Mouse (Mus musculus) gonadal fat pad, adult 2 months (tissue): ENCODE data around the gene Scrn2. TPM values are rescaled to one million over a fixed set of nuclear protein-coding genes. Genes with fewer than 3 reads are reported as not detected.

Experiments used
- DNase-seq: peaks from one replicate; pipeline ENCODE4 v3.0.0-alpha.2; 2012; ENCODE audit warnings: low read depth
- polyA plus RNA-seq: library from polyadenylated mRNA; depleted of rRNA; stranded (reverse); fragments of >200 nt; gene quantifications from 2 replicates; pipeline ENCODE4 v1.2.3, GENCODE M21; 2012; rRNA removed

The Scrn2 gene
- 19.6 and 21.0 TPM in 2 replicates for polyA plus RNA-seq

DNA sequence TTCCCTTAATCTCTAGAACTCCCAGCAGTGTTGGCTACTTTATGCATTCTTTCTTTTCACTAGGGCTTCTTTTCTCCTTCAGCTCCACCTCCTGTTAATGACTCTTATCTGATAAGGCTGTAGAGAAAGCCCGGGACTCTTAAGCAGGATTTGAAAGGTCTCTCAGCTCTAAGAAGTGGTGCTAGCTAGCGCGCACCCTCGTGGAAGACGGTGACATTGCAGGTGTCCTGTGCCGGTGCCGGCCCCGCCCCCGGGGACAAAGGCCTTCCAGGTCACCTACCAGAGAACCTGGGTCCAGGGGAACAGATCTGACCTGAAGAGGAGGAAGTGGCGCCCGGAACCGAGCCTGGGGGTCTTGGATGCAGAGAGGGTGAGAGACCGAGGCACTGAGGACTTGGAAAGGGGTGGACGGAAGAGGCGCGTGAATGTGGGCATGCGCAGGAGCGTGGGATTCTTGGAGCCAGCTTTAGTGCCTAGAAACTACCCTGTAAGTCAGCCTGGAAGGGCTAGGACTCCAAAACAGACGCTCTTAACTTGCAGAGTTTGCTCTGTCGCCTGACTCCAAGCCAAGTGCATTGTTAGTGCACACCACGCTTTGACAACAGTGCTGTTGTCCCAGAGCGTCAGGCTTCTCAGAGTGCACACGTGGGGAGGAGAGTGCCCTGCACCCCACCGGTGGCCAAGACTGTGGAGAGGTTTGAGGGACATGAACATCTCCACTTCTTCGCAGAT lies at the start of gene Scrn2:
TSS of gene Scrn2 (plus strand) at position 253 of the 732 bp plus-strand sequence.
- no peak for DNase-seq

DNA sequence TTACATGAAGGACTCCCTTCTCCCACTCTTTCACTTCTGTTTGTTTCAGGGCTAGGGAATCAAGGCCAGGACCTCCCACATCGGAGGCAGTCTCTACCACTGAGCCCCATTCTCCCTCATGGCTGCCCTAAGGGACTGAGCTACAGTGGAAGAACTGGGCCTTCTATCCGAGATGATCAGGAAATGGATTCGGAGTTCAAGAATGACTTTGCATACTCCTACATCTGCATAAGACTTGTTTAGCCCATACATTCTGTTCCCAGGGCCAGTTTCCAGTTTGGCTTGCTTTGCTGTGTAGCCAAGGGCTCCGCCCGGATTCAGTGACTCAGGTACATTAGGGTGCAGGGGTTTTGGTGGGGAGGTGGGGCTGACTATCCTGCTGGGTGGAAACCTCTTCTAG lies 49.7 kb upstream of the Scrn2 start:
- no peak for DNase-seq

DNA sequence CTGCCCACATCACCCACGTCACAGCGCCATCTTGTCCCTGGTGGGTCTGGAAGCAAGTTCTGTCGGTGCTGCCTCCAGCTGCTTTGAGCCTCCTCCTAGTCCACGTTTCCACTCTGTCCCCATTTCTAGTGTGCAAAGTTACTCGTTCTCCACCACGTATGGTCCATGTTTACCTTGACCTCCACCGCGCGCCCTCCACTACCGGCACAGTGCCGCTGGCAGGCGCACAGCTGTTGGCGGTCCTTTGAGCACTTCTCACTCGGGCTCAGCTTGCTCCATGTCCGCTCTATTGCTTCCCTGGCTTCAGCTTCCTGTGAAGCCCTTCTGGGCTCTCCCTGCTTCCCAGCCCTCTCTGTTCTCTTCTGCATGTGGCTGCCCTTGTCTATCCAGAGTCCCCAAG lies 48.3 kb upstream of the Scrn2 start:
- no peak for DNase-seq

DNA sequence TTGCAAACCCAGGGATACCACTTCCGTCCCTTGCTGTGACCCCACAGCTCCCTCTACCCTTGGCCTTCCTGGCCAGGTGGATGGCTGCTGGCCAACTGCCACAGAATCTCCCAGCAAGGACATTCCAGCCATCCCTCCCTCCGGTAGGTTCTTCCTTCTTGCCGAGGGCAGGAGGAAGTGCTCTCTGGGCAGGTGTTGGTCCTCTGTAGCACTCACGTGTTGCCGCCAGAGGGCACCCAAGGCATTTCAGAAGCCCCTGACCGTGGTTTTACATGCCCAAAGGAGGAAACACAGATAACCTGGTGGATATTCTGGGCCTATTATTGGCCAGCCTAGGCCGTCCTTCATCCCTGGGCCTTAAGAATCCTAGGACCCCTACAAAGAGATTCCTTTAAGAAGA lies 47.4 kb upstream of the Scrn2 start:
- DNase-seq: no peak

DNA sequence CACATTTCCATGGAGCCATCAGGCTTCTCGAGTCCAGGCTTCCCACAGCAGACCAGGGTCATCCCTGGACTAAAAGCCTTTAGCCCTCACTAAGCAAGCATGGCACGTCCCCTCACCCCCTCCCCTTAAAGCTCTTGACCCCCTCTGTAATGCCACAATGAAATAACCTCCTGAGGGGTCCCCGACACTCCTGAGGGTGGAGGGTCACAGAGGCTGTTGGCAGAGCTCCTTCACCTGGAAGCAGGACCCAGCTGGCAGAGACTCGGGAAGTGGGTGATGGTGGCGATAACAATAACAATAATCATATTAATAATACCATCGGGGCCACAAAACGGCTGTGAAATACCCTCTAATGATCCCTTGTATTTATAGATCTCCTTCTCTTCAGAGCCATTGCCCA lies 46.9 kb upstream of the Scrn2 start, which contains the start of gene Sp2:
TSS of gene Sp2 (minus strand) at position 101 of the 400 bp plus-strand sequence.
- DNase-seq: no peak

DNA sequence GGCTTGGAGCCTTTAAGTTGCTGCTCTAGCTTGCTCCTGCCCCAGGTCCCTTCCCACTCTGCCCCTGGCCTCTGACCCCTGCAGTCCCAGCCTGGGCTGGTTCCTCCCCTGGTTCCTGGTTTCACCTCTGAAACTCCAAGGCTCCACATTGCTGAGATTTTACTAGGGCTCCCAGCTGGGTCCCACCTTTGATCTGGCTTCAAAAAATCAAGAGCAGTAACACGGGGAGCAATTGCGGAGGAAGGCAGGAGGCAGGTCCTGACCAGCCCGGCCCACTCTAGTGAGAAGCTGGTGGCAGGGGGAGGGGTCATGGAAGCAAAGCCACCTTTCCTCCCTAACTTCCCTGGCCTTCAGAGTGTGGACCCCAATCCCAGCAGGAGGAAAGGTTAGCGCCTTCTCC lies 44.8 kb upstream of the Scrn2 start:
- no peak for DNase-seq

DNA sequence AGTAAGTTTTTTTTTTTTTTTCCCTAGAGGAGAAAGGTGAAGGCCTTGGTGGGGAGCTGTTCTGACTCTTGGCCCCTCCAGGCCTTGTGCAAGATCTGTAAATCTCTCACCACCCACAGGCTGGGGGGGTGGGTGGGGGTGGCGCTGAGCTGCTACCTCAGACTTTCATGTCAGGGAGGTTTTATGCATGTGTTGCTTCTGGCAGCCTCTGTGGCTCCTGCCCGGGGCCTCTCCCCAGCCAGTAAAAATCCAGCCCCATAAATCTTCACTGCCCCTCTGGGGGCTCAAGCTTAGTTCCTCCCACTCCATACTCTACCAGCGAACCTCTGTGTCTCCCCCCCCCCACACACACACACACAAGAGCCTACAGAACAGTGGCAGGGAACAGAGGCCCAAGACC lies 43.3 kb upstream of the Scrn2 start:
- DNase-seq: no peak

DNA sequence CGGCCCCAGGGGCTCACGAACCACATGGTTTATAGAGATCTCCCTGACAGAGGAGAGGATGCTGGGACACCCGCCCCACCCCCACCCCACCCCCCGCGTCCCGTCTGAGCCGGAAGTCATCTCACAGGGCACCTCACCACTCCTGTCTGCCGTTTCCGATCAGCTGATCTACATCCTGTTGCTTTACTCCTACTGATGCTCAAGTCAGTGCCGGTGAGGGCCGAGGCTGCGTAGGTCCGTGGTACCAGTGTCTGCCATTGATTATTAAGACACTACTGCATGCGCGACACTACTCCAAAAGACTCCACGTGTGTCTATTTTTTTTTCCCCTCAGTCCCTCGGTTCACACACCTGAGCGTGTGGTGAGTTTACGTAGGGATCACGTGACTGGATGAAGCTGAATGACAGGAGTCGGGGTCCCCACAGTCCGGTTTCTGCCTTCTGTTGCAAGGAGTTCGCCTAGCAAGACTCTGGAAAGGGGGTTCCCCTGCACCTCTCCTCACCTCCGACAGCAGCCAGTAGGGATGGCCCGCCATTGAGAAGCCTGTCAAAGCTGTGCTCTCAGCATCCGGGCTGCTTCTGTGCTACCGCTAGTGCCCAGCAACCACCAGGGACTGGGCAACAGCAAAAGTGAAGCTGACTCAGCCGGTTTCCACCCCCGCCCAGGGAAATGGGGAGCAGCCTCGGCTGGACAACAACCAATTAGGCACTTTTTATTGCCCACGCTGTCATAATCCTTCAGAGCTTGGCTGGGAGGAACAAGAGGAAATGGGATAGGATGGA lies 41.7 kb upstream of the Scrn2 start:
- no peak for DNase-seq

DNA sequence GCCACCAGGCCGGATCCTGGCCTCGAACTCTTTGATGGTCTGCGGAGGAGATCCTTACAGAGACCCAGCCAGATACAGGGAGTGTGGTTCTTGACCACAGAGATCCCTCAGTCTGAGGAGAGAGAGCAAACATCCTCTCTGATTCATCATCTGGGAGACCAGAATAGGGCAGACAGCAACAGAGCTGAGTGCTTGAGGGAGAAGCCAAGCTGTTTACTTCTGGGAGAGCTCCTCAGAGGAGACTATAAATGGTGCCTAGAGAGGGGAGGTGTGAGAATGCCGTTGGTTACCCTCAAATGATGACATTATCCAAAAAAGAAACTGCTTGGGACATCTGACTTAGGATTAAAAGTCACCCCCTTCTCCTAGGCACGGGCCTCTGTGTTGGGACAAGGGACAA lies 38.2 kb upstream of the Scrn2 start:
- no peak for DNase-seq

DNA sequence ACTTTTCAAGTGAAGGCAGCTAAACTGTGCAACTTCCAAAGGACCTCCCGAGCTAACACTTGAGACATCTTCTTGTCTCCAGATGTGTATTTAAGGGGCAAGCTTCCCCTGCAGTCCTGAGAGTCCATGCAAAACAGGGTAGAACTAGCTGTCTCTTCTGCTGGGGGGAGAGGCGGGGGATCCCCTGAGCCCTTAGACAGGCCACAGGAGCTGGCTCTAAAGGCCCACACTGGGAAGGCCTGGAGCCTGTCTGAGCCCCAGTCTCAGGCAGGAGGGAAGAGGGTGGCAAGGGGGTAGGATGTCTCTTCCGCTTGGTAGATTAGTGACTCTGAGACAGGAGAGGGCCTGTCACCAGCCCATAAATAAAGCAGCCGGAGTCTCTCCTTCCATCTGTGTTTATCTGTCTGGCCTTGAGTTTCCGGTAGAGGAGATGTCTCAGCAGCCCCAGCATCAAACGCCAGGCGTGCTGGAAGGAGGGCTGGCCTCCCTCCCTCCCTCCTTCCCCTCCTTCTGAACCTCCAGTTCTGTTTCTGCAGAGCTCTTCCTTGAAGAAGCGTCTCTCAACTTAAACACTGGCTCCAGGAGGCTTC lies 36.9 kb upstream of the Scrn2 start:
- no peak for DNase-seq

DNA sequence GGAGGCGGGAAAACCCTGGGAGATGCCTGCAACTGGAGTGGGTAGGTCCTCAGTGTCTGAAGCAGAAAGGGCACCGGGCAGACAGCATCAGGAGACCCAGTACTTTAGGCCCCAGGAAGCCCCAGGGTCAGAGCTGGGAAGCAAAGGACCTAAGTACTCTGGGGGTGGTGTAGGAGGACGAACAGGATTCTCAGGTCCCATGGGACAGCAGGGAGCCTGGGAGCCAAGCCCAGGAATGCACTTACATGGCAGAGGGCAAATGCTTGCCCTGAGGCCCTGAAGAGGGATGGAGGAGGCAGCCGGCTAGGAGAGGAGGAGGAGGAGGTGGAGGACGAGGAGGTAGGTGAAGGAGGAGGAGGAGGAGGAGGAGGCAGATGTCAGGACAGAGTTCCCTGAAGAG lies 34.7 kb upstream of the Scrn2 start:
- no peak for DNase-seq

DNA sequence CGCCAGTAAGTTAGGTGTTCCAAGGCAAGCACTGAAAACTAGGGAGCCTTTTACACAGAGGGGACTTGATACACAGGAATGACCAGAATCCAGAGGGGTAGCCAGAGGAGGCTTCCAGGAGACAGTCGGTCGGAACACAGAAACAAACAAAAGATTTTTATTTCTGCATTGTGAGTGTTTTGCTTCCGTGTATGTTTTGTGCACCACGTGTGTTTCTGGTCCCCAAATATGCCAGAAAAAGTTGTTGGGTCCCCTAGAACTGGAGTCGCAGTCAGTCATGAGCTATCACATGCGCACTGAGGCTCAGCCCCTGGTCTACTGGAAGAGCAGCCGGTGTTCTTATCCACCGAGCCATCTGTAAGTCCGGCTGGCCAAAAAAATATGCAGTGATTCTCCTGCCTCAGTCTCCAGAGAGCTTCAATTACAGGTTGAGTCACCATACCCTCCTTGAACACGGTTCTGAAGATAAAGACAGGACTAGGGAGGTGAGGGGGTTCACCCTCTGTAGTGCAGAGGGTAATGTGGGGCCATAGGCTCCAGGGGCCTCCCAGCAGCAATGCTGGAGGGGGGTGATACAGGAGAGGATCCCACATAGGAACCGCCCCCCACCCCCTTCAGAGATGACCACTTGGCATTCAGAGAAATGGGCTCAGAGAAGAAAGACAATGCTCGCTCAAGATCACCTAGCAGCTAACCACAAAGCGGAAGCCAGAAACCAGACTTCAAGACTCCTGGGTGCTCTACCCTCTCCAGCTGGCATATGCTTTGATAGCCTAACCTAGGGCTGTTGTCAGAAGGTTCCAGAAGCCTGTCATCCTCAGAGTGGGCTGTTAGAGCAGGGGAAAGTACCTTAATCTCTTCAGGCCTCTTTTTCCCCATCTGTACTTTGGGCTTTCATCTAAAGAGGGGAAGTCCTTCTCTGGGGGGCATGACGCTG lies 33.6 kb upstream of the Scrn2 start:
- no peak for DNase-seq

DNA sequence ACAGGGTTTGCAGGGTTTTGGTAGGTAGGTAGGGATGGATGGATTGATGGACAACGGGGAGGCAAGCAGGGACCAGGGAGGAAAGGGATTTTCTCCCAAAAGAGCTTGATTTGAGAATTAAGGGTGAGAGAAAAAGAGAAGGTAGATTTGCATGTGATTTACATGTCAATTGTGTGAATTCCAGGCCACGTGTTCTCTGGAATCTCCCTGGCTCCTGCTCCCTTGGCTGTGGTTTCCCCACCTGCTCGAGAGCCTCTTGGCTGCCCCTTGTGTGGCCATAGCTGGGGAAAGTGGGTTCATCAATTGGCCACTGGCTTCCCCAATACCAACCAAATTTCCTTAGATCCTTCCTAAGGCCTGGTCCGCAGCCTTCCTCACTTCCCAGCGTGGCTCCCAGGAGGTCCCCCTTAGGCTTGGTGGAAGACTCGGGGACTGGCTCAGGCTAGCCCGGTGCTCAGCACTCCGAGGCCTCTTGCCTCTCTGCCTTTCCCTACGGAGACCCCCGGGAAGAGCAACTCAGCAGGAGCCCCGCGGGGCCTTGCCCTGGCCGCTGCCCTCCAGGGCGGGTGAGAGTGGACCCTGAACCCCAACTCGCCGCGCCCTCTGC lies 32.9 kb upstream of the Scrn2 start:
- no peak for DNase-seq

DNA sequence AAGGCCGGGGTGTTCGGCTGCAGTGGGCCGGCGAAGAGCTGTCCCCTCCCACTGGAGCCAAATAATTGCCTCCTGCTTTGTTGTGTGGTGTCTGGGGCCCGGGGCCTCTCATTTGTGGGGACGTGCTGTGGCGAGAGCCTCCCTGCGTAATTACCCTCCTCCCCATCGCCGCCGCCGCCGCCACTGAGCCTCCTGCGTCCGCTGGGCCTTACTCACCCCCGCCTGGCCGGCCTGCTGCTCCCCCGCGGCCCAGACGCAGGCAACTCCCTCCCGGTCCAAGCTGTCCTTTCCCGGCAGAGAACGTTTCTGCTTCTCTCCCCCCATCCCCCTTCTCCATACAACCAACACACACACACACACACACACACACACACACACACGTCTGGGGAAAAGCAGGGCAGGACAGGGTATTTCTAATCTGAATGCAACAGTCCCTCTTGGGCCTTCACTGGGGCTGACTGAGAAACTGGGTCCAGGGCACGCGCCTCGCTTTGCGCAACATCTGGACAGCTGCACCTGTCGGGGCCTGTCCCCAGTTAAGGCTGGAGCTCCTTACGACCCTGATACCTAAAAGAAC lies 32.3 kb upstream of the Scrn2 start:
- no peak for DNase-seq

DNA sequence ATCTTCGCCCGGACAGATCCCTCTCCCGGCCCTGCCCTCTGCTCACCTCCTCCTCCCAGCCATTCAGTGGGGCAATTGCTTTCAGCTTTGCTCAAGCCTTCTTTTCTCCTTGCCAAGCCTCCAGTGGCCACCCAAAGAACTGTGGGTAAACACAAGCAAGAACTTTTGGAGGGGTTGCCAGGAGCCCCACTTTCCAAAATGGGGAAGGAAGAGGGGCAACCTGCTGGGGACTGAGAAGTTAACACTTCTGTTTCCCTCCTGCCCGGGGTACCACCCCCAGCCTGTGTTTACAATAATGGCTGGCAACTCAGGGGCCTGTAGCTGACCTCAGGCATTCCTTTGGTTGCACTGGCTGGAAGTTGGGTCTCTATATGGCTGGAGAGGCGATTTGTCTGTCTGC lies 26.6 kb upstream of the Scrn2 start:
- DNase-seq: no peak

DNA sequence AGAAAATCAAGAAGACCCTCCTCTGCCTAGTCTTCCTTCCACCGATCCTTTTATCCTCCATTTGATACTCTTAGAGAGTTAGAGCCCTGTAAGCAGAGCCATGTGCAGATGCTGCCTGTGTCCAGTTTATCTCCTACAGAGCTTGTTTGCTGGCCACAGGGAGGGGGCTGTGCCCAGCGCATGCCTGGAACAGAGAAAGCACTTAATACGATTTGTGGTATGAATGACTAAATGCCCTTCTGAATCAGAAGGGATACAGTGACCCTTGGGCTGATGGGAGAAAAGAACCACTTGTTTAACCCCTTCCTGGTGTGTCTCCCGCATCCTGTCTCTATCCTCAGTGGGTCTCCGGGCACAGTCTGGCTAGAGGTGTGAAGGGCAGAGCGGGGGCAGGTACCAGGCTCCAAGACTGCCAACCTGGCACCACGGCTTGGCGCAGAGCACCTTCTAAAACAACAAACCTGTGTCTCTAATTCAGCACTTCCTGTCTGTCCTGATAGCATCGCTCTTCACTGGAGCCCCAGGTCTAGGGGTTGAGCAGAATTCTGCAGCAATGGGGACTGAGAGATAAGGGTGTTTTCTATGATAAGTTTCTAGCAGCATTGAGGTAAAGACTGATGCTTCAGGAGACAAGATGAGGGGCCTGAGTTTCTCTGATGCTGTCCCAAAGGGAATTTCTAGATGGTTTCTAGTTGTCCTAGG lies 22.5 kb upstream of the Scrn2 start:
- no peak for DNase-seq

DNA sequence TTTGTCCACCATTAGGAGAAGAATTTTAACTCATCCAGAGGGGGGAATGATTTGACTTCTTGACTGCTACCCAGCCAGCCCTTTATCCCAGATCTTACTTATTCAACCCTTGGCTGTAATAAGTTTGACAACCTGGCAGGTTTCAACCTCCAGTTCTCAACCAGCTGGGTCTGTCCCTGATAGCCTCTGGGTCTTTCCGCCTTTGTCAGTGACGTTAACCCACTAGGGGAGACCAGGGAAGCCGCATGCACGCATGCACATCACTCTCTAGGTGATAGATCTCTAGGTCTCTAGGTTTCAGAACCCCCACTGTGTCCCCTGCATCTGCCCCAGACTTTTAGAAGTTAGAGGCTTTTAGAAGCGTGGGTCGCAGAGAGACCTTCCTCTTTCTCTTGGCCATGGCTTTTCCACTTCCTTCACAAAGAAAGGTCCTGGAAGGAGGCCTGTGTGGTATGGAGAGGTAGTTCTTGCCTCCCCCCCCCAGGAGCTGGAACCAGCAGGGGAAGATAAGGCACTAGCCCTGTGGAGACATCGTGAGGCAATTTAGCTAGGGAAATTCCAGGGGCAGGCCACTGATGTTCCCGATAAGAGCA lies 20.4 kb upstream of the Scrn2 start:
- no peak for DNase-seq

DNA sequence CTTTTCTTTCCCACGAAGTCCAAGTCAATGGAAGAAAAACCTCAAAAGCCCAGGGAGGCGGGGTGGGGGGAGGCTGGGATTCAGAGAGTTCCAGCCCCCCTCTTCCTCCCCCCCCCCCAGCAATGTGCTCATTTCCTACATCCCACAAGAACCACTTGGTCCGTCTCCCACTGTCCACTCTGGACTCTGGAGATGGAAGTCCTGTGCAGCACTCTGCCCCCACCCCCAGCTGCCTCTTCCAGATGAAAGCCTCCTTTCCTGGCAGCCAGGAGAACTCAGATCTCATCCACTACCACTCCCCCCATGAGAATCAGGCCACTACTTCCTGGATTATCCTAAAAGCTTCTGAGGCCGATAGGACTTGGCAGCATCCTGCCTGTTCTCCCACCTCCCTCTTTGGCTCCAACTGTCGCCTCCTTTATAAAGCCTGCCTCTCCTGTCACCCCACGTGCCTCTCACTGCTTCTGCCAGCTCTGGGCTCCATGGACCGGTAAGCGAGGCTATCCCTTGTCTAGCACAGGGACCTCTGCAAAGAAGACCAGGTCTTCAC lies 16.5 kb upstream of the Scrn2 start, which contains the start of gene Sp6:
TSS of gene Sp6 (plus strand) at position 274 of the 550 bp plus-strand sequence.
- DNase-seq: no peak
